Mouse (Mus musculus) urinary bladder, postnatal 14 days (tissue): Measurements from ENCODE around the gene Acads.
"Not testable (repeated sequence)": the region's sequence is repeated elsewhere in the genome, so short reads cannot be mapped to it uniquely, and the experiment has no call there.

Experiments used
- DNase-seq: peaks from one replicate; pipeline ENCODE4 v3.0.0; 2021; ENCODE audit warnings: low spot score

Acads gene

DNA sequence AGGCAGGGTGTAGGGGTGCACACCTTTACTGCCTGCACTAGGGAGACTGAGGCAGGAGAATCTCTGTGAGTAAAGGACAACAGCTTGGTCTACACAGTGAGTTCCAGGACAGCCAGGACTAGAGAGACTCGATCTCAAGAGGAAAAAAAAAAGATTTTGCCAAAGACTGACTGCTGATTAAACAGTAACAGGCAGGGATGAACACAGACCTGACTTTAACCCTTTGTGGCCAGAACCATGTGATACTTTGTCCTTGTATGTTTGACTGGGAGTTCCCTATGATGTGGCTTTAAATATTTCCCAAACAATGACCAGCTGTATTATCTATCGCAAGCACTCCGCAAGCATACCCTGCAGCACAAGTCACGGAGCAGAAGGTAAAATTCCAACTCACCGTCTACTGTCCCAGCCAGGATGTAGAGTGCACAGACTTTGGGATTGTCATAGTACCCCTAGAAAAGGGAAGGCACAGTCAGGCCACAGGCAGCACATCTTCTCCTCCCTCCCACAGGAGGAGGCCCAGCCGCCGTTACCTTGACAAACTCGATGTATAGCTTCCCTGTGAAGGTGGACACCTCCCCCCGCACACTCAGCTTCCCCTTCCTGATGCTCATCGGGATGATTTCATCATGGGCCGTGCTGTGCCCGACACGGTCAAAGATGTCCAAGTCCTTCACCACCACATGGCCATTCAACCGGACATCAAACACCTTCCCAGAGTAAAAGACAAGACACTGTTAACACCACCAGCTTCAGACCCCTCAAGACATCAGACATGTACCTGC lies 30.7 kb upstream of the Acads start:
- no peak for DNase-seq

DNA sequence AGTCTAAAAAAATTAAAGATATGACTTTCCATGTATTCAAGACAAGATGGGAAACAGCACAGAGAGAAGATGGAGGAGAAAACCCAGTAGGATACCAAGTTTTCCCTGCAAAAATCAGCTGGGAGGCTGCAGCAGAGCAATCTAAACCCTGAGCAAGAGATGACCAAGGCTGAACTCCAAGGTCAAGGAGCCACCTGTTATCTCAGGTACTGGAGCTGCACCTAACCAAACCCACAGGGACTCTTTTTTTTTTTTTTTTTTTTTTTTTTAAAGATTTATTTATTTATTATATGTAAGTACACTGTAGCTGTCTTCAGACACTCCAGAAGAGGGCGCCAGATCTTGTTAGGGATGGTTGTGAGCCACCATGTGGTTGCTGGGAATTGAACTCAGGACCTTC lies 29.7 kb upstream of the Acads start:
- not testable (repeated sequence) for DNase-seq

DNA sequence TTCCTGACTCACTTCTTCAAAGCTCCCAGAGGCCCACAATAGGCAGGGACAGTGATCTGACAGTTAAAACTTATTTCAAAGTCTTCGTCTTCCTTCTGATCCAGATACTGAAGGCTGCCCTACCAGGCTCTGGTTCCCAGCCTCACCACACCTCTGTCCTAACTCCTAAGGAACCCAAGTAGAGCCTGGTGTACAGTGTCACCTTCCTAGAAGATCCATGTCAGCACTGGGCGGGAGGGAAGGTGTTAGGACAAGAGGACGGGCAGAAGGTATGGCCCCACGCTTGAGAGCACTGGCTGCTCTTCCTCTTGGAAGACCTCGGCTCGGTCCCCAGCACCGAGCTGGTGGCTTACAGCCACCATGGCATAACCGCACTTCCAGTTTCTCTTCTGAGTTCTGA lies 29.2 kb upstream of the Acads start:
- no peak for DNase-seq

DNA sequence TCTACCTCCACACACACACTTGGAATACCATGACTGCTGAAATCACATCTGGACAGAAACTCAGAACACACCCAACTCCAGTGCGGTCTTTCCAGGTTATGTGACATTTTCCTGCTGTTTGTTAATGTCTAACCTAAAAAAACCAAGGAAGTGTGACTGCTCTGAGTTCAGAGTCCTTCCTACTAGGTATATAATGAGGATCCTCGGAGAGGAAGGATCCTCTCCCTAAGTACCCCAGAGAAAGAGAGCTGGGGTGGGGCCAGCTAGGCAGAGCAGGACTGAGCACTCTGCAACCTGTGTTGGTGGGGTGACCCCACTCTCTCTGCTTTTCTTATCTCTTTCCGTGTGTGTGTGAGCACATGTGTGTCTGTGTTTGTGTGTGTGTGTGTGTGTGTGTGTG lies 28.2 kb upstream of the Acads start:
- no peak for DNase-seq

DNA sequence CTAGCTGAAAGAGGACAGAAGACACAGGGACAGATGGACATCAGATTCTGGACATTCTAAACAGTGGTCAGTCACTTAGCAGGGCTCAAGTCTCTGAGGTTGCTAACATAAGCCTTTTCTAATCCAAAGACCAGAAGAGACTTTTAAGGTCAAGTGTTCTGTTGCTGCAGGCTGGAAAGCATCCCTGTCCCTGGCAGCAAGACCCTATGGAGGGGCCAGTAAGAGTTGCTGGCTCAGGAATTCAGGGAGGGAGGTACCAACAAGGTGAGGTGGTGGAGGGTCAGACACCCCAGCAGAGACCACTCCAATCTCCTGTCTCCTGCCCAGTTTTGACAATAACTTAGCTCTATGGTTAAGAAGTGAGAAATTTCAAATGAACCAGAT lies 27.6 kb upstream of the Acads start:
- DNase-seq = no peak

DNA sequence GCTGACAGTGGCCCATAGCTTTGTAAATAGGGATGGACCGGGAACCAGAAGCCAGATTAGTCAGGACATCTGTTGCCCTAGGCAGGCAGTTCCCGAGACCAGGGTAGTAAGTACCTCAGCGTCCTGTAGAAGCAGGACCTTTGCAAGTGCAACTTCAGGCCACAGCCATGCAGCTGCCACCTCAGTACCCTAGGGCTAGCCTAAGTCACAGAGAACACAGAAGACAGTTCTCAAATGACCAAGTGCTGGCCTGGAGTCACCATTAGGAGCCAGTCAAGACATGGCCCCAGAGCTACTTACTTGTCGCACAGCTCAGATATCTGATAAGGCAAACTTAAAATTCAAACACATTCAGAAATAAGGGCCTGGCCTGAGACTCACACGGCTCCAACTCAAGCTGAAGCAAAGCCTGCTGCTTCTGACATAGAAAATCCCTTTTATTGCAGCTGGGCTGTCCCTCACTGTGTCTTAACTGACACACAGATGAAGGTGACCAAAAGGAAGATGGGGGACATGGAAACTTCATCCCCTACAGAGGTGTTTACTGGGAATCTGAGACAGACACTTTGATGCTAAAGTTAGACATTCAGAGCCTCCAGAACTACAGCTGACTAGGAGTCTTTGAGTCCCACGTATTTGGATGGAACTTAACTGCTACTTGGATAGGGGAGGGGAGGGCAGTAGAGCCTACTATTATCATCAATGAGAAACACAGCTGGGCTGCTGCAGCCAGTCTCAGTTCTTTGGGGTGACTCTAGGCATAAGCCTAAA lies 27.0 kb upstream of the Acads start:
- no peak for DNase-seq

DNA sequence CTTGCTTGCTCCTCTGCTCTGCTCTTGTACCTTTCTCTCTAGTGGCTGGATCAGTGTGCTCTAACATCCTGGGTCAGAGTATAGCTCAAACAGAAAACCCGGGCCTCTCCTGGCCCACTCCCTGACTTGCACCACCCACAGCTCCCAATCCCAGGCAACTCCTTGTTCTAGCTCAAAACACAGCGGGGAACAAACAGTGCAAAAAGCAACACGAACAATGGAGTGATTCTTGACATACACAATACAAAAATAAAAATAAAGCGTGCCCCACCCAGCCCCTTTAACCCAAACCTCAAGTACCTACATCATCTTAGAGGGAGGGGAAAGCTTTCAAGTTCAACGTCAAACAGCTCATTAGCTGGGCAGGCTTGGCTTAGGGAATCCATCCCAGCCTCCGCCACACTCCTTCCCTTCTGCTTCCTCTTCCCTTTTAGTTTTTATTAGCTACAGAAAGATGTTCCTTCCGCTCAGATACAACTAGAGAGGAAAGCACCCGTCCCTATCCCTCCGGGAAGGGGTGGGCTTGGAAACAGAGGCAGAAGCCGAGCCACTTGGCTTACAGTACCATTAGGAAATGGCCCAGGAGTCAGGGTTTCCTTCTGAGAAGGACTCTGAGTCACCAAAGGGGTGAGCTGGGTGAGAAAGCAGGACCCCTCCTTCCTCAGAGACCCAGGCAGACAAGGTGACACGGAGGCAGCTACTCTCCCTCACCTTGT lies 26.3 kb upstream of the Acads start:
- no peak for DNase-seq

DNA sequence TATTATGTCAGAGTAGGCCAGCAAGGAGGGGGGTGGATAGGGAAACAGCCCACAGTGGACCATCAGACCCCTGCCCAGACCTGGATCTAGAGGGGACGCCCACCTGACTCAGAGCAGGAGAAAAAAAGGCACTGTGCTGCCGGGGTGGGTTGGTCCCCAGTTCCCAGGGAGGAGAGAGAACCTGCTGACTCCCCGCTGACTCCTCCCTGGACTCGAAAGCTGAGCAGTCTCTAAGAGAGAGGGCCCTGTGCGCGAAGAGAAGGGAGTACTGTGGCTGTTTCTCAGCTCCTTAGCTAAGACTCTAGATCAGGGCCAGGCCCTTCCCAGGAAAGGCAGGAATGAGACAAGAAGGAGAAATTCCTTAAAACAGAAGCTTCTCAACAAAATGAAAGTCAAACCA lies 25.3 kb upstream of the Acads start:
- DNase-seq = no peak

DNA sequence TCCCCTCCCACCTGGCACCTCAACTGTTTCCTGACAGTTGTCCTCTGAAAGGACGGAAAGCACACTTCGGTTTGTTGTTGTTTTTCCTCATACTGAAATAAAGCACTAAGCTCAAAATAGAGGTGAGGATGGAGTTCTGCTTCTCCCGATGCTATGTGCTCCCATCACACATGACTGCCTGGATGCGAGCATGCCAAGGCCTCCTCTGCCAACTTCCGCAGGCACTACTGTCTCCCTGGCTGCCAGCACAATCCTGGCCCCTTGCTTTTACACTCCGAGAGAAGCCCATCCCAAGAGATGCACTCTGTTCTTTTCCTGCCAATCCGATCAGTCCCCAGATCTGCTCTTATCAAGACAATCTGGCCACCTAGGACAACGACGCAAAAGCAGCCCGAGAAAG lies 24.4 kb upstream of the Acads start:
- DNase-seq = no peak

DNA sequence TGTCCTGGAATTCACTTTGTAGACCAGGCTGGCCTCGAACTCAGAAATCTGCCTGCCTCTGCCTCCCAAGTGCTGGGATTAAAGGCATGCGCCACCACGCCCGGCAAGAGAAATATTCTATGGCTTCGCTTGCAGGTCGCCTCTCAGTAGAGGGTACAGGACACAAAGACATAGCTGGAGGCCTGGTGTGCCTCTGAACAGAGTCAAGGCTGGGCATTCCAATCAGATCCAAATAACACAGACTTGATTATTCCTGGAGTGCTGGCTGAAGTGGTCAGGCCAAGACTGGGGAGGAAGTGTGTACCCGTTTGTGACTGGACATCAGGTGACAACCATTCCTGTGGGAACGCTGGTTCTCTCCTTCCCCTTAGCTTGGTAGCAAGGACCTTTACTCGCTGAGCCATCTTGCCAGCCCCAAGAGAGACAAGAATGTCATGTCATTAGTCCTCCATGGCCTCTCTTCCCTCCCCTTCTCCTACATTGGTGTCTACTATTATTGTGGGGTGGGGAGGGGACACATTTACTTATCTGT lies 23.1 kb upstream of the Acads start:
- no peak for DNase-seq

DNA sequence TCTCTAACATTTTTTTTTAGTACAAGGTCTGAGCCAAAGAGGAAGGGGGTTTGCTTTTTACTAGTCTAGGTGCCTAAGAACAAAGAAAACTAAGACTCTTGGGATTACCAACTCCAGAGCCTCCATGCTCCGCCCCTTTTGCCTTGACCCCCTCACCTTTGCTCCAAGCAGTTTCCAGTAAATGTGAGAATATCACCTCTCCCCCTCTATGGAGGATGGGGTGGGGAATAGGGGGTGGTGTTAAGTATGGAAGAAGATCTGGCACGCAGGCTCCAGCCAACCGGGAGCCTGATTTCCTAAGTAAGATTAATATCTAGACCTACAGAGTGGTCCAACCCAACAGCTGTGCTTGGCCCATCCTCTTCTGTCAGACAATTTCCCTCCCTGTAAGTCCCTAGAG lies 21.6 kb upstream of the Acads start:
- DNase-seq = no peak

DNA sequence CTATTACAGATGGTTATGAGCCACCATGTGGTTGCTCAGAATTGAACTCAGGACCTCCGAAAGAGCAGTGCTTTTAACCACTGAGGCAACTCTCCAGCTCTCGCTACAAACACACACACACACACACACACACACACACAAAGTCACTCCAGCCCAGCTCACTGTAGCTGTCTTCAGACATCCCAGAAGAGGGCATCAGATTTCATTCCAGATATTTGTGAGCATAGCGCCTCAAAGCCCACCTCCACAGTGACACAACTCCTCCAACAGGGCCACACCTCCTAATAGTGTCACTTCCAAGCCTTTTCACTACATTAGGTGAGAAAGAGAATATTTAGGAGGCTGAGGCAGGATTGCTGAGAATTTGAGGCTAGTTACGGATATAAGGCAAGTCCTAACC lies 20.0 kb upstream of the Acads start:
- DNase-seq = no peak

DNA sequence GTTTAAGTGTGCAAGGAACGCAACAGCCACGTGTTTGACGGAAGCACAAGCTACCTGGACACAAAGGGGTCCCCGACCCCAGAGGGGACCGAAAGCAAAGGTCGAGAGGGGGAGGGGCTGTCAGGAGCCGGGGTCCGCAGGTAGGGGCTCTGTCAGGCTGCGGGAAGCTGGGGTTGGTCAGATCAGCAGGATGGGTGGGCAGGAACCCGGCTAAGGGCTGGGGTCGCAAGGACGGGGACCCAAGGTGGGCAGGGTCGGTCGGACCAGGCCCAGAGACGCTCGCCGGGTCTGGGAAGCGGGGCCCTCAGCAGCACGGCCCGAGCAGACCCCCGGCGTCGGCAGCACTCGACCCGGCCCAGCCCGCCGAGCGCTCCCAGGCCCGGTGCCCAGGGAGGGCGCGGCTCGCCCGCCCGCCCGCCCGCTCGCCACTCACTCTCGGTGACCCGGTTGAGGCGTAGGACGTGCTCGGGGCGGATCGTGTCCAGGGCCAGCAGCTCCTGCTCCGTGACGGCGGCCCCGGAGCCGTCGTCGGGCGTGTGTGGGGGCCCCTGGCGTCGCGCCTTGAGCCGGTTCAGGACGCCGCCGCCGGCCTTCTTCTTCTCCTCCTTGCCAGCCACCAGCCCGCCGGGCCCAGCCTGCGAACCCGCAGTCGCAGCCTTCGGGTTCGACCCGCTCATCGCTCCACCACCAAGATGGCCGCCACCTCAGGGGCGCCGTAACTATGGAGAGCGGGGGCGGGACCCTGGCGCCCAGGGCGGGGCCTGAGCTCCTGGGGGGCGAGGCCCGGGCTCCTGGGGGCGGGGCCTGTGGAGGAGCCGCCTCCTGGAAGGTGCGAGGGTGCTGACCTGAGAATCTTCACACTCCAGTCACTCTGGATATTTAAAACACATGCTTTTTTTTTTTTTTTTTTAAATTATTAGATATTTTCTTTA lies 15.4 kb upstream of the Acads start, which contains the start of gene Unc119b:
Unc119b (minus strand) TSS at position 742 of the 932 bp plus-strand sequence.
- DNase-seq = peak; percentile 90

DNA sequence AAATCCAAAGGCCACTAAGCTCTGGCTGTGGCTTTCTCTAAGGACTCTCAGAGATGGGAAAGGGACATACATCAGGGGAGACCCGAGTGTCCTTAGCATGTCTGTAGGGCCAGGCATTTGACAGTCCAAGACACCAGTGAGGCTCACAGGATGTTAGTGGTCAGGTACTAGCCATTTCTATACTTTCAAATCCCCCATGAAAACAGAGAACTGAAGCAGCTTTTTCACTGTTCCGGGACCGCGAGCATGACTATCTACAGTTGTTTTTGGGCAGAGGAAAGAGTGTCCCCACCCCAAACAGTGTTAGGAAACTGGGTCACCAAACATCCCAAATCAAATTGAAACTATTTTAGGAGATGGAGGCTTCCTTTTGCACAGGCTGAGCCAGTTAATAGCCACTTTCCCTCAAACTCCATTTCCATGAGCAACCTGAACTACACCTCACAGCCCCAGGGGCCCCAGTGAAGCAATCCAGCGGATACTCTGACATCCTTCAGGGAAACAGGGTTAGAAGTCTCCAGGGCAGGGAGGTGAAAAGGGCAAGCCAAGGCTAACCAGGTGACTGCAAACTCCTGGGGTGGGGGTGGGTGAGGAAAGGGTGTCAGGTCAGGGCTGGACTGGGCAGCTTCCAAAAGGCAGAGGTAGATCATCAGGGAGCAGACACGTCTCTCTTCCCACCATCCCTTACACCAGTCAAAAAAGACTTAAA lies 14.4 kb upstream of the Acads start:
- no peak for DNase-seq

DNA sequence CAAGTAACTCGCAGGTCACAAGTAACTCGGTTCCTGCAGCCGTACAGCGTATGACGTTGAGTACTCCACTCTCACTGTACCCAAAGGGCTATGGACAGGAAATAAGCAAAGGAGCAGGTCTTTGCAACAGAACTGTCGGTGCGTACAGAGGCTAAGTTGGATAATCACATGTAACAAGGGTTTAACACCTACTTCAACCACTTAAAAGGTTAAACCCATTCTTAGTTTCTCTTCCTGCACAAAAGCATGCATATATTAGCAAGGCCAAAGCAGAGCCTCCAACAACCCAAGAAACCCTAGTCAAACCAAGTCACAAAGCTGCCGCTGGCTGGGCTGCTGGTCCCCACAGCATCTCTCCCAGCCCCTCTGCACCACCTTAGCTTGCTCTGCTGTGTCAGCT lies 13.3 kb upstream of the Acads start:
- no peak for DNase-seq

DNA sequence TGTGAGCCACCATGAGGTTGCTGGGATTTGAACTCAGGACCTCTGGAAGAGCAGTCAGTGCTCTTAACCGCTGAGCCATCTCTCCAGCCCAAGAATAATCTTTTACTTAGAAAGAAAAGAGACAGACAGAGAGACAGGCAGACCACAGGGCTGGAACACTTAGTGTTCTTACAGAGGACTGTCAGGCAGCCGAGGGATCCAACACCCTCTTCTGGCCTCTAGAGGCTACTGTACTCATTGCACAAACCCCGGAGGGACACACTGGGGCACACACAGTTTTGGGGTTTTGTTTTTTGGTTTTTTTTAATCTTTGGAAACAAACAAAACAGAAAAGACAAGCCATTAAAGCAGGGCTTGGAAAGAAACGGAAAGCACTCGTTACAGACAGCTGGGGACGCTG lies 10.2 kb upstream of the Acads start:
- no peak for DNase-seq

DNA sequence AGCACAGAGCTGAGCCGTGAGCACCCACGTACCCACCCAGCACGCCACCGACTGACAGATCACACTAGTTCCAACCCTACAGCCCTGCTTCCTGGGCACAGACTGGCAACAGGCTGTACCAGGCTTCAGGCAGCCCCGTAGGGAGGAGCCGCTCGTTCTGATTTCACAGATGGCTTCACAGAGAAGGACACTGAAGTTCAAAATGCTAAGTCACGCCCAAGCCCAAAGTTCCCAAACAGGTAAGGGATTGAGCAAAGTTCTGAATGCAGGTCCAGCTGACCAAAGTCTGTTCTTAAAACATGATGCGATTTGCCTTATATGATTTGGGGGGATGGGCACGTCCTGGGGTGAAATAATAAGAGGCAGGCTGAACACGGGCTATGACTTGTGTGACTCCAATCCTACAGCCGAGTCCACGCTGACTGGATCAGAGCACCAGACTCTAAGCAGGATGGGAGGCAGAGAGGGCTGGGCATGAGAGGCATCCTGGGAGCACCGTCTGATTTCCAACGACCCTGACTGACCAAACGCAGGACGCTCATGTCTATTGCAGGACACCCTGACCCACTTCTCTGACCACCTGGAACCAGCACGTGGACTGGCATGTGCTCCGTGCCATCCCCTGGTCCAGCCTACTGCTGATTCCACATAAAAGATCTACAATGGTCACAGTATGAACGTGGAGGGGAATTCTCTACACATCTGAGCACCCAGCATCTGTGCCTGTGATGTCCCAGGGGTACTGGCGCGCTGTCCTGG lies 8.5 kb upstream of the Acads start:
- DNase-seq = no peak

DNA sequence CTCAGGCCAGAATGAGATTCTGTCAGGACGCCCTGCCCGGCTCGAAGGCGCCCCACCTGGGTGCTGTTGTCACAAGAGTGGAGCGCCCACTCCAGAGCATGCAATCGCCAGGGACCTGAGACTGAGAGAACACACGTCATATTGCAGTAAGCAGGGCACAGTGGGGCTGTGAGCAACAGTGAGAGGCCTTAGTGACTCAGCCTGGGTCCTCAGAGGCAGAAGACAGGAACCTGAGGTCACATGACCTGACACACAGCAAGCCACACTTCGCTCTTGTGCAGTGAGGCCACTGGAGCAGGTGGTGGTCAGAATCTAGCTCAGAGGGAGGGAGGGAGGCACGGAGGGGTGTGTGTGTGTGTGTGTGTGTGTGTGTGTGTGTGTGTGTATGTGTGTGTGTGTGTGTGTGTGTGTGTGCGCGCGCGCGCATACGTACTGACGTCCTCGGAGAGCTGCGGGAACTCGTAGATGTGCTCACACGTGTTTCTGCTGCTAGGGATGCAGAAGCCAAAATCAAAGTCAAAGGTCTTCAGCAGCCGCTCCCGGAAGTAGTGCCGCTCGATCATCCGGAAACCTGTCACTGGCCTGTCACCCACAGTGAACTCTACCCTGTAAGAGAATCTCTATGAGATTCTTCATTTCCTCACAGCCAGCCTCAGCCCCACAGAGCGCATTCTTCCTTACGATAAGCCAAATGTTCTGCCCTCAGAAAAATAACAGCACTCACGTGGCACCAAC lies 7.6 kb upstream of the Acads start:
- DNase-seq = no peak

DNA sequence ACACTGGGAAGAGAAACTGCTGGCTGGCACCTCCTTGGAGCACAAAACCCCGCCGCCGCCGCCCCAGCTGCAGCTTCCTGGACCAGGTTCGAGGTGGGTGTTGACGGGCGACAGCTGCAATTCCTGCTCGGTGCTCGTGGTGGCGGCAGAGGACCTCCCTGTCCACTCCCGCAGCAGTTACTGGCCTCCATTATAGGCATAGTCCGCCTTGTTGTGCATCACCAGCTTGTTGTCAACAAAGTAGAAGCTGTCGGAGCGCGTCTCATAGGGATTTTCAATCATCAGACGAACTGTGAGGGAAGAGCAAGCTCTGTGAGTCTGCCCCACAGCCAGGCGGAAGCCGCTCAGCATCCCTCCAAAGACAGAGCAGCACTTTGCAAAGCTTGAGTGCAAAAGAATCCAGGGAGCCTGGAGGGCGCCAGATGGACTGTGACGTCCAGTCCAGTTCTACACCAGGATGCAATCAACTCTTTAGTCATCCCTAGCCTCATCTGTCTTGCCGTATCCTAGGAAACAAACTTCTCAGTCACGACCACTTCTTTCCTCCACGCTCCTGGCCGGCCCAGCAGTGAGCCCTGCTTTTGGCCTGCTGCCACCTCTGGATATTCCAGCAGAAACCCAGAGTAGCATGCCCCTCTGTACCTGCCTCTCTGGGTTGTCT lies 6.2 kb upstream of the Acads start:
- peak; percentile 86 for DNase-seq
